Mouse (Mus musculus) heart, postnatal 36 days (tissue): ENCODE measurements at regions not wholly inside any gene's neighbourhood (a gene's known extent, or its start where the extent isn't known, plus 50 kb on each side); places are given as distances from the start of the nearest gene placed in this dataset.
"Not testable (repeated sequence)": the region's sequence is repeated elsewhere in the genome, so short reads cannot be mapped to it uniquely, and the experiment has no call there.

Experiments used
- DNase-seq, 2 experiments: peaks; one replicate each; pipeline ENCODE4 v3.0.0; 2021 to 2022
- intact Hi-C: fragments of 180-260 bp; cut with DNase I; formaldehyde crosslinking; loops from one replicate; pipeline ENCODE4 v1.15.1; 2025

DNA sequence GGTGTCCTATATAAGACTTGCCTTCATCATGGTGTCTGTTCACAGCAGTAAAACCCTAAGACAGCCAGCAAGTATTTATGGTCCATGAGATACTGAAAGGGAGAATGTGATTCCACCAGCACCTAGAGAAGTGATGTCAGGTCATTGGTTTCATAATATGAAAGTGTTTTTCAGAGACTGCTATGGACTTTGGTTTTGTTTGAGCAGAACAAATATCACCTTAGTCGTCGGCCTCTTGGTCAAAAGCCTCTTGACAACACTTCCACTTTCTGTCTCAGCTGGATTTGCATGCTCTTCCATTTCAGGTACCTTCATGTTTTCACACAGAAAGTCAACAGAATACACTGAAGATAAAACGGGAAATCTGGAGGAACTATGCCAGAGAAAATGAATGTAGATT, 56.7 kb upstream of the Lrrc8b start:
- intact Hi-C loops, result no loop called here
- no peak for DNase-seq

DNA sequence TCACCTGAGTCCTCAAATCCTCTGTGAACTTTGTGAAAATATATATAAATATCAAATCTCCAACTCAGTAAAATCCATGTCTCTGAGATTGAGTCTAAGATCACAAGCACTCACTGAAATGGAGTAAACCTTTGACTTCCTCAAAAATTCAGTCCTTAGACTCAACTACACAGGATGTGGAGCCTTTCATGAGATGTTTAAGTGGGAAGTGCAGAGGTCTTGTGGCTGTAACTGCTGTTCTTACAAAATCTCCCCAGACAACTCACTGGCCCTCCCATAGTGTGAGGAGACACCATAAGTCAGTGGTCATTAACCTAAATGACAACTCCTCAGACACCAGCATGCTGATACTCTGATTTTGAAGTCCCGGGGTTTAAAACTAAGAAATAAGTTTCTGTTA, 59.2 kb upstream of the Lrrc8b start:
- intact Hi-C loops, DNase-seq: not testable (repeated sequence)

GRCm38 (mm10) chr5:105354041-105354440, 60.5 kb upstream of the Gbp6 start:
- intact Hi-C loops, result no loop called here
- DNase-seq, result no peak

DNA sequence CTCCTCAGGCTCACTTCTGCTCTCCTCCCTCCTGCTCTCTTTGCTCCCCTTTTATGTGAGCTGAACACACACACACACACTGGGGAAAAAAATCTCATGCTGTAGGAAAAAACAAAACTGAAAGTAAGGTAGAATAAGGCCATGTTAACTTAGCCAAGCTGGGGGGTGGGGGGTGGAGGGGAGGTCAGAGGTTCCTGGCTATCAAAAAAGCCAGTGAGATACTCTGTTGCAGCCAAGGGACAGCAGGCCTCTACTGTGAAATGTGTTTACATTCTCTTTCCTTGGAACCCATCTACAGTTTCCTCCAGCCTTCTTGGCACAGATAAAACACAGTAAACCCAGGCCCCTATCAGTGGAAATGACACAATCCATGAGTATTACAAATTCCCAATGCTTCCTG, 53.0 kb upstream of the Gbp6 start:
- intact Hi-C loops, result no loop called here
- DNase-seq, result no peak

GRCm38 (mm10) chr5:105345953-105346352, 52.5 kb upstream of the Gbp6 start:
- peak in 1 of 2 experiments; percentile 6 for DNase-seq
- intact Hi-C loops, result not testable (repeated sequence)

DNA sequence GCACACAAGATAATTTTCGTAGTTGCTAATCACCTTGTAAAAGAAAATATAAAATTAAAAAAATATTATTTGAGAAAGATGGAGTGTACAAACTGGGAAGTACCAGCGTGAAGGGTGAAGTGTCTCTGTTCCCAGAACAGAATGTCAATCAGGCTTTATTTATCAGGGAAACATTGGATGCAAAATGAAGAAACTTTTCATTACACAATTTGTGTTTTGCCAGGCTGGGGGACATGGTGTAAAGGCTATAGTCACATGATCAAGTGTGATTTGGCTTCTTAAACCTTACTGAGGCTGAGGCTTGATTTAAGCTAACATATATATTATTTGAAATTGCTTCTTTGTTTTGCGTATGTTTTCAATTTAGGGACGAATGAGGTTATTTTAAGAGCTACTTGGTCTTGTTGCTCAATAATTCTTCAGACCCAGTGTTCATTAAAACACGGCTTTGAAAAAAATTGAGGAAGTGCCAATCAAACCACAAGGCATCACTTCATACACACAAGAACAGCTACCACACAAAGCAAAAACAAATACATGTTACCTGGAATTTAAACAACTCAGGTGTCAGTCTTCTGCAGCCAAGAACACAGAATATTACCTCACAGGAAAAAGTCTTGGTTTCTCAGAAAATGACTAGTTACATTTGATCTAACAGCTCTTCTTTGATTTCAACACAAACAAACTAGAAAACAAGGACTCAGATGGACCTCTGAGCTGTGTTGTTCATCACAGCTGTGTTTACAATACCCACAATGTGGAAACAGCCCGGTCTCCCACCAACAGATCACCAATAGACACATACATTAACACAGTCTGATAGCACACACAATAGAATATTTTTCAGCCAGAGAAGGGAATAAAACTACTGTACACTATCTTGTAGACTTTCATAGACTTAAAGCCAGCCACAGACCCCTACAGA, 51.6 kb upstream of the Gbp6 start:
- intact Hi-C loops, result no loop called here
- no peak for DNase-seq

DNA sequence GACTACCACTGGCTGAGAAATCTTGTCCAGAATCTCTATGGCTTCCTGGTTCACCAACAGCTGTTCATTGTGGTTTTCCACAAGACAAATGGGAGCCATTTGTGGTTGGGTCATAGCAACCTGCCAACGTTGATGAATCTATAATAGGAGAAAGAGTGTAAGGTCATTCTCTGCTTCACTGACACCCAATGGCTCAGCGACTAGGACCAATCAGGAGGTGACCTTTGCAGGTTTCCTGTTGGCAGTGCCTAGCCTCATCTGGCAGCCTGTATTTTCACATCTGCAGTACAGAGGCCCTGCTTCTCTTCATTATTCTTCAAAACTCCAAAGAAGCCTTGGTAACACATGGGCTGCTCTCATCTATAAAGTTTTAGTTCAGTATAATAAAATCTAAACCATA, 50.3 kb upstream of the Gbp6 start:
- DNase-seq, intact Hi-C loops: not testable (repeated sequence)
